Mouse (Mus musculus) spleen, adult 2 months (tissue): Measurements from ENCODE around the gene Oosp3.

Source experiments
- CTCF ChIP-seq: fragments of 200-500 bp; IDR thresholded peaks from 2 replicates; pipeline ENCODE4 v1.5.1; 2011; ENCODE audit warnings: mild to moderate bottlenecking, inconsistent platforms; ENCODE audit not compliant: insufficient read depth, insufficient read length, insufficient replicate concordance; ENCODE audit errors: extremely low read depth
- POLR2A ChIP-seq: fragments of 200-500 bp; IDR thresholded peaks from 2 replicates; pipeline ENCODE4 v1.6.1; 2011; ENCODE audit warnings: low read depth, low read length, inconsistent platforms

DNA sequence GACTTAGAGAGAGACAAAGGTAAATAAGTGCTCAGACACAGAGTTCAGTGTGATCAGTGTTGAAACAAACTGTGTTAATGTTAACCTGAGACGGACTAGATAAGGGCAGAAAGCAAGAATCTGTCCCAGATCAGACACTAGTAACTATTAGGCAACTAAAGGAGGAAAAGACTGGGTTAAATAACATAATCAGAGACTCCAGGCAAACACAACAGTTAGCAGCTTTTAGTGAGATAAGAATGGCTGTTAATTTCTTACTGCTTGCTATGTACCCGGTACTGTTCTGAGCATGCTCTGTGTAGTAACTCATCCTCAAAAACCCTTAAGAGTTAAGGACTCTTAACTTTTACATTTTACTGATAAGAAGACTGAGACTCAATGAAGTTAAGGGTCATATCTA lies 29.1 kb downstream of the Oosp3 start:
- TF ChIP-seq POLR2A (no peak), CTCF (no peak)
